Mouse (Mus musculus): ENCODE results near the gene Garnl3.
"Not testable (repeated sequence)": the region's sequence is repeated elsewhere in the genome, so short reads cannot be mapped to it uniquely, and the experiment has no call there.

Garnl3 gene

GRCm38 (mm10) chr2:33024564-33024963 is 106.9 kb downstream of the Garnl3 start:
- DNase-seq (ENCODE audit: low spot score in 2 of 2) = no peak

GRCm38 (mm10) chr2:33022846-33023245 is 108.6 kb downstream of the Garnl3 start:
- DNase-seq (ENCODE audit: low spot score in 2 of 2) = no peak

- no peak for DNase-seq (ENCODE audit: low spot score in 2 of 2)
Measured at GRCm38 (mm10) chr2:33018026-33018425, 113.4 kb downstream of the Garnl3 start.

GRCm38 (mm10) chr2:33017191-33017590 is 114.3 kb downstream of the Garnl3 start:
- DNase-seq (ENCODE audit: low spot score in 2 of 2) = no peak

GRCm38 (mm10) chr2:33014877-33015276 is 116.6 kb downstream of the Garnl3 start:
- DNase-seq (ENCODE audit: low spot score in 2 of 2) = peak in 1 of 2 experiments; percentile 34

GRCm38 (mm10) chr2:33009055-33009454 is 122.4 kb downstream of the Garnl3 start:
- DNase-seq (ENCODE audit: low spot score in 2 of 2) = not testable (repeated sequence)

DNA sequence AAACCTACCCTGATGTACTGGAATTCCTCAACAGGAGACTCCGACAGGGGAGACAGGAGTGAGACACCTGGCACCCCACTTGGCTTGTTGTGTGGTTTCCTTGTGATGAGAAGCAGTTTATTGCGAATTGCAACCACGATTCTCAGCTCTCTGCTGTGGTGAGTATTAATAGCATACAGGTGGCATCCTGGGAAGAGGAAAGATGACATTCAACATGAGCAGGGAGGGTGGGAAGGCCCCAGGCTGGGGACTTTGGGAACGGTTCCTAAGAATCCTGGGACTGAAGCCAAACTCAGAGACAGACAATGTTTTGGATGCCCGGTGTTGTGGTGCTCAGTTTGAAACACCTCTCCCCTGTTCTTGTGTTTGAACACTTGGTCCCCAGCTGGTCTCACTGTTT is 126.4 kb downstream of the Garnl3 start:
- no peak for DNase-seq (ENCODE audit: low spot score in 2 of 2)

DNA sequence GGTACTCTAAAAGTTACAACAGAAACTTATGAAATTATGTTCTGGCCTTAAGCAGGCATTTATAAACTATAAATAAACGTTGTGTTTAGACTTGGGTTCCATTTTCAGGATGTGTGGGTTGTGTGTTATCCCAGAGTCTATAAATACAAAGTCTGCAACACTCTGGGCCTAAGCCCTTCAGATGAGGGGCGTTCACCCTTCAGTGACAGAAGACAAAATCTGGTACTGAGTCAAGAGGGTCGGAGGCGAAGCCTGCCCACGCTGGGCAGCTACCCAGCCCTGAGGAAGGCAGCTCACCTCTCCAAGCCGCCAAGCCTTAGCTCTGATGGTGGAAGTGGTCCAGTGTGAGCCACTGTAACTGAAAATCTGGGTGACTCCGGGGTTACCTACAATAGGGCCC is 129.3 kb downstream of the Garnl3 start:
- no peak for DNase-seq (ENCODE audit: low spot score in 2 of 2)

GRCm38 (mm10) chr2:32999752-33000151 is 131.7 kb downstream of the Garnl3 start:
- DNase-seq (ENCODE audit: low spot score in 2 of 2) = no peak

GRCm38 (mm10) chr2:32997792-32998191 is 133.7 kb downstream of the Garnl3 start:
- DNase-seq (ENCODE audit: low spot score in 2 of 2) = no peak

- no peak for DNase-seq (ENCODE audit: low spot score in 2 of 2)
Measured at GRCm38 (mm10) chr2:32997081-32997480, 134.4 kb downstream of the Garnl3 start.

DNA sequence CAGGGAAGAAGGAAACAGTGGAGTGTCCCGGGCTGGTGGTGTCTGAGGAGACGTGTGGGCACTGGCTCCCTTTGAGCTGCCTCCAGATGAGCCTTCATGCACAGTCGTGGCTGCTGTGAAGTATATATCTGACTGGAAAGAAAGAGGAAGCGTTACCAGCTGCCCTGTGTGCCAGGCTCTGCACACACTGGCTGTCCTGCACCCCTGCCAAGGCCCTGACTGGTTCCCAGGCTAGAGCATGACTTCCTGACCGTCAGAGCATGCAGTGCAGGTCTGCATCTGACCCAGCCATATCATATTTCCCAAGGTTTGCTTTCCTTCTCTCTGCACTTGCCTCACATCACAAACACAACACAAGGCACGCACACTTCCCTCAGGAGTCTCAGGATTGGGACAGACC is 139.3 kb downstream of the Garnl3 start:
- DNase-seq (ENCODE audit: low spot score in 2 of 2) = no peak

- no peak for DNase-seq (ENCODE audit: low spot score in 2 of 2)
Measured at GRCm38 (mm10) chr2:32990167-32990832, 141.2 kb downstream of the Garnl3 start.

- DNase-seq (ENCODE audit: low spot score in 2 of 2) = no peak
Measured at GRCm38 (mm10) chr2:32989376-32989775, 142.1 kb downstream of the Garnl3 start.

DNA sequence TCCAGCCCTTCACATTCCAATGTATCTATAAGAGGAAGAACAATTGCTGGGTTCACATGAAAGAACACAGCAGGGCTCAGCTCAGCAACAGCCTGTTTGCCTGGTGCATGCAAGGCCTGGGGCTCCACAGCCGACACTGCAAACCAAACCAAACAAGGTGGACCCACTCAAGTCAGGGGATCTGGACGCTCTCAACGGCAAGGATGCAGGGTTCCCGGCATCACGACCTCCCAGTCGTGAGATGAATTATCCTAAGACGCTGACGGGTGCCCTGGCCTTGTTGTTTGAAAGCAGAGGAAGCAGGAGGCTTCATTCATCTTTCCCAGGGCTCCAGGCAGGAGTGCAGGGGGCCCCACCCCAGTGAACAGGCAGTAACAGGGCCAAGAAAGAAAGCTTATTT is 145.6 kb downstream of the Garnl3 start:
- no peak for DNase-seq (ENCODE audit: low spot score in 2 of 2)

GRCm38 (mm10) chr2:32983617-32984016 is 147.8 kb downstream of the Garnl3 start:
- no peak for DNase-seq (ENCODE audit: low spot score in 2 of 2)

- no peak for DNase-seq (ENCODE audit: low spot score in 2 of 2)
Measured at GRCm38 (mm10) chr2:32982700-32983099, 148.8 kb downstream of the Garnl3 start.

- DNase-seq (ENCODE audit: low spot score in 2 of 2) = peak; percentile 91 to 92
Measured at GRCm38 (mm10) chr2:32981725-32982271, 149.7 kb downstream of the Garnl3 start, which contains the start of gene Slc2a8. Gene Slc2a8, minus strand, starts transcription at chr2:32982083.

- no peak for DNase-seq (ENCODE audit: low spot score in 2 of 2)
Measured at GRCm38 (mm10) chr2:32981281-32981680, 150.2 kb downstream of the Garnl3 start.

DNA sequence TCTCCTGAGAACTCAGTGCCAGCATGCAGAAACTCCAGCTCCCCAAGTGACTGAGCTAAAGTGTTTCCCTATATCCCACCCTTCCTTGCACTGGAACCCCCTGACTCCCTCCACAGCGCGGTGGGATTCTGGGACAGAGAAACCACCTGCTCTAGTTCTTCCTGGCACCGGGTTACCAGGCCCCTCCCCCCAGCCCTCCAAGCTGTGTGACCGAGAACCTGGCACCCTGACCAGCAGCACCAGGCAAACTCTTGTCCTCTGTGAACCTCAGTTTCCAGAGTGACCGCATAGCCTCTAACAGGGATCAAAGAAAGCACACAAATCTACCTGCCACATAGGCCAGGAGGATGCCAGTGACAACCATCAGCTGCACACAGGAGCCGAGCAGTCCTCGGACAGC is 151.8 kb downstream of the Garnl3 start:
- DNase-seq (ENCODE audit: low spot score in 2 of 2) = no peak

- no peak for DNase-seq (ENCODE audit: low spot score in 2 of 2)
Measured at GRCm38 (mm10) chr2:32978675-32979074, 152.8 kb downstream of the Garnl3 start.

DNA sequence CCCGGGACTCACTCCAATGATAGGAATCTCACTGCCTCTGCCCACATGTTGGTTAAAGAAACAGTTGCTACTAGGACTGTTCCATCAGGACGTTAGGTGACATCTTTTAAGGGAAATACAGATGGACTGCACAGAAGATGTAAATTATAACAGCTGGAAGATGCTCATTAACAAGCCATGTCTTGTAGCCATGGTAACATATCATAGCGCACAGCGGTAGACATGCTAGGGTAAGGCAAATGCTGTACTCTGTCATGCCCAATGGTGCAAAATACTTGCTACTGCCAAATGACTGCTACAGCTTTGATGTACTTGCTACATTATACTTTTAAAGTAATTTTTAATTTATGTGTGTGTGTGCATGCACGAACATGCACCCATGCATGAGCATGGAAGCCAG is 154.3 kb downstream of the Garnl3 start:
- DNase-seq (ENCODE audit: low spot score in 2 of 2) = no peak

DNA sequence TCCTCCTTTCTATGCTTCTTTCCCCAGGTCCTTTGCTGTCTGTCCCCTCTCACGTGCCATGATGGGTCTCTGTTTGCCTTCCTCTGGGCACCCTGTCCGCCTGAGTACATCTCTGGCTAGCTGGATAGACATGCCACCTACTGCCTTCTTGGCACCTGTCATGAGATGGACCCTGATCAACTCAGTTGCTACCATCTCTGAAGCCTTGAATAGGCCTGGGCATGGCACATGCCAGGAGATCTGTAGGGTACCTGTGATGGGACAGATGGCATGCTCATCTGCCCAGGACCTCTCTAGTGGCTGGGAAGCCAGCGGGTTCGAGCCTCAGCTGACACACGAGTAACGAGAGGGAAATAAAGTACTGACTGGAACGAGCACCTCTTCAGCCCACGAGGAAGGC is 157.2 kb downstream of the Garnl3 start:
- DNase-seq (ENCODE audit: low spot score in 2 of 2) = no peak

DNA sequence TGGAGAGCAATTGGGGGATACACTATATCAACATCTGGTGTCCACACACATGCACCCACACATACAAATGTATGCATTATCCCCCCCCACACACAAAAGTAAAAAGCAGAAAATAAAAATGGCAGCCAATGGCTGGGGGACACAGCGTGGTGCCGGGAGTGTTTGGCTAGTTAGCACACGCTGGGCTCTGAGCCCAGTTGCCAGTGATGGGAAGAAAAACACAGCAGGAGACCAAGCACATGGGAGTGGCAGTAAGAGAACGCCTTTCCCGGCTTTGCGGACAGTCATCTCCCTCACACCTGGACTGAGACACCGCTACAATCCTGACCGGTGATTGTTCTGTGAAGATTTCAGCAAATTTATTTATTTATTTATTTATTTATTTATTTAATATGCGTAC is 160.2 kb downstream of the Garnl3 start:
- no peak for DNase-seq (ENCODE audit: low spot score in 2 of 2)

All from right cerebral cortex, adult 2 months (tissue).